Mouse (Mus musculus) kidney, adult 8-10 months (tissue): Measurements from ENCODE around the gene Klk6.

Experiments used
- DNase-seq, 2 experiments: peaks; one replicate each; pipeline ENCODE4 v3.0.0; 2022

Gene Klk6

DNA sequence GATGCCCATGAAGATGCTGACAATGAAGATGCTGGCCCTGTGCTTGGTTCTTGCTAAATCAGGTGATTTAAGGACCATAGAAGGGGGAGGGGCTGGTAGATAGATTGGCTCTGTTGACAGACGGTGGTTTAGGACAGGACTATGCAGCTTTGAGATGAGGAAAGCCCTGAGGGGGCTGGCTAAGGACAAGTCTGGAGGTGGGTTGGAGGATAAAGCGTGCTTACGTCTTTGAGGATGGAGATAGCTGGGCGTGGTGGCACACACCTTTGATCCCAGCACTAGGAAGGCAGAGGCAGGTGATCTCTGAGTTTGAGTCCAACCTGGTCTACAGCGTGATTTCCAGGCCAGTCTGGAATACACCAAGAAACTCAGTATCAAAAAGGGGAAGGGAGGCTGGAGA lies 1.8 kb downstream of the Klk6 start:
- DNase-seq, result no peak

DNA sequence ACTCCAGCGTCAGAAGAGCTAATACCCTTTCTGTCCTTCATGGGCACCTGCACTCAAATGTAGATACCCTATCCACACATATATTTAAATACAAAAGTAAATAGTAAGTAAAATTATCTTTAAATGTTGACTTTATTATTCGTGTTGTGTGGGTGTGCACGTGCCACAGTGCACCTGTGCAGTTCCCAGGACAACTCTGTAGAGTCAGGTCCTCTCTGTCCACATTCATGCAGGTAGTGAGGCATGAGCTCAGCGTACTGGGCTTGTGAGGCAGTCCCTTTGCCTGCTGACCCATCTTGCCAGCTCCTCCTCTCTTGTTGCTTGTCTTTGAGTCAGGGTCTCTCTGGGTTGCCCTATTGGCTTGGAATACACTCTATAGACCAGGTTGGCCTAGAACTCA lies 3.4 kb downstream of the Klk6 start:
- DNase-seq, result no peak

DNA sequence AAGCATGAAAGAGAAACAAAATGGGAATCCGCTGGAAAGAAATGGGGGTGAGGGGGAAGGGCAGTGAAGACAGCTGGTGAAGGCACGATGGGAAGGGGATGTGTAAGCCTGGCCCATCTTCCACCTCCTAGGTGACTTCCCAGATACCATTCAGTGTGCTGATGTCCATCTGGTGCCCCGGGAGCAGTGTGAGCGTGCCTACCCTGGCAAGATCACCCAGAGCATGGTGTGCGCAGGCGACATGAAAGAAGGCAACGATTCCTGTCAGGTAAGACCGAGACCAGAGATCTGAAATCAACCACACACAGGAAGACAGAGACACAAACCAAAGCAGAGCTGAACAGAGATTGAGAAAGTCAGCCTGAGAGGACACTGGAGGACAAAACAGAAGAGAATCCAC lies 4.7 kb downstream of the Klk6 start:
- no peak for DNase-seq

DNA sequence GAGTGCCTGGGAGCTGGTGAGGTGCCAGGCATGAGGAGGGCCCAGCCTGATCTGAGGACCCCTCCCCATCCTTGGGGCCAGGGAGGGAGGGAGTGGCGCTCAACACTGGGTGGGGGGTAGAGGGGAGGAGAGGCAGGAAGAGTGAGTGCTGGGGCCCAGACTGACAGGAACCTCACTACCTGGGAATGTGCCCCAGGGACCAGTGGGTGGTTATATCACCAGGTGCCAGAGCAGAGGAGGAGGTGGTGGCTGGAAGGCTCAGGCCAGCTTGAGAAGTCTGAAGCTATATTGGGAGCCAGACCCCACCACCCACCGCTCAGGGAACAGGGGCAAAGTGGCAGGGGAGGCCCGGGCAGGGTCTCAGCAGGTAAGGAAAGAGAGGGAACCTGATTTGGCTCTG lies 17.4 kb downstream of the Klk6 start, which contains the start of gene Klk5:
TSS of gene Klk5 (plus strand) at position 271 of the 400 bp plus-strand sequence.
- no peak for DNase-seq

DNA sequence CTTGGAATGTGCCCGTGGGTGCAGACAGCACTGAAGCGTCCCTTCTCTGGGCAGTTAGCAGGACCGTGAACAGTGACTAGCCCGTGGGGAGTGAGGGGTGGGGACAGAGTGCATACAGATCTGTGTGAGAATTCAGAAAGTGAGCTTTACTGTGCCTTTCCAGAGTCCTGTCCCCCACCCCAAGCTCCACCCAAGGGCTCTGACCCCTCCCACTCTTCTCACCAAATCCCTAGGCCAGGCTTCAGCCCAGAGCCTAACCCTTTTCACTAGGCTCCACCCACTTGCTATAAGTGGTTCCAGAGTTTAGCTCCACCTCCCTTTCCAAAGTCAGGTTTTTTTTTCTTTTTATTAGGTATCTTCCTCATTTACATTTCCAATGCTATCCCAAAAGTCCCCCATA lies 19.5 kb downstream of the Klk6 start:
- no peak for DNase-seq

DNA sequence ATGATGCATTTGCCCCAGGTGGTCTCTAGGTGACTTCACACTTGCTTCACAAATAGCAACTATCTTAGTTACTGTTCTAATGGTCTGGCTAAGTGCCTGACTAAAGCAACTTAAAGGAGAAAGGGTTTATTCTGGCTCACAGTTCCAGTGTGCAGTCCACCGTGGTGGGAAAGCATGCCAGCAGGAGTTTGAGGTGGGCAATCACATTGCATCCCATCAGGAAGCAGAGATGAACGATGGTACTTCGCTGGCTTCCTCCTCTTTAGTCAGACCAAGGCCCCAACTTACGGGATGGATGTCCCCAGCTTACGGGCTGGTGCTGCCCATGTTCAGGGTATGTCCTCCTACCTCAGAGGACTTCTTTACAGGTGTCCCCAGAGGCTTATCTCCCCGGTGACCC lies 27.3 kb downstream of the Klk6 start:
- no peak for DNase-seq

DNA sequence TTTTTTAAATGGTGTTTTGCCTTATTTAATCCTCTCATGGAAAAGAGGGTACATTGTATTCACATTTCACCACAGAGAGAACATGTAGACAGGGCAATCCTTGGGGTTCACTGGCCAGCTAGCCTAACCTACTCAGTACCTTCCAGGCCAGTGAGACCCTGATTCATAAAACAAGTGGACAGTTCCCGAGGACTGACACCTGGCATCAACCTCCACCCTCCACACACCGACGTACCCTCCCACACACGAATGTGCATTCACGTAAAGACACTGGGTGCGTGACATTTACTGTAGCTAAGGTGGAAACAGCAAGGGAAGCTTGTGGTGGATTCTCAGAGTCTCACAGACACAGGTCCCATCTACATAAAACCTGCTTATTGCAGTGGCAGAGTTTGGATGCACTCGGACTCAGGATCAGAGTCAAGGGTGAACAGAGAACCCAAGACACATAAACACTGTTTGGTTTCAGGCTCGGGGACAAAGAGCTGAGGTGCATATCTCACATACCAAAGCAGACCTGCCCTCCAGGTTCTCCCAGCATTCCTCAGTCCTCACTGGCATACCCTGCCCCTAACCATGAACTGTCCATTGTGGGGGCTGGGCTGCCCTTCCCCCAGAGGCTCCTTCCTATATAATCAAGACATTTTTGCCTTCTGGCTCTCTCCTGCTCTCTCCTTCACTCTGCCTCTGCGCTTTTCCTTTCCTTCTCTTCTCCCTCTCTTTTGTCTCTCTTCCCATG lies 30.5 kb downstream of the Klk6 start:
- DNase-seq, result no peak

DNA sequence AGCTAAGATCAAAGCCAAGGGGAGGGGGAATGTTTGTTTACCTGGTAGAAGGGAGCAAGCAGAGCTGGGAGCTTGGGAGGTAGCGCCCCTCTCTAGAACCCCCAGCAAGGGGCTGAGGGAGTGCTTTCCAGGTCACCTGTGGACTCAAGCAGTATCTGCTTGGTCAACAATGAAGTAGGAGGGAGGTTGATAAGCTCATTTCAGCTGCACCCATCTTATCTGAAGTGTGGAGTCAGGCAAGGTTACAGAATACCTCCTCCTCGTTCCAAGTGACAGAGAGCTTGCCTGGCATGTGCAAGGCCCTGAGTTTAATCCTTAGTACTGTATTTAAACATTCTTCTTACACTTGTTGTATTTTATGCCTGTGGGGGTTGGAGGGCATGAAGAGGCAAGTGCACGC lies 31.4 kb downstream of the Klk6 start:
- no peak for DNase-seq

DNA sequence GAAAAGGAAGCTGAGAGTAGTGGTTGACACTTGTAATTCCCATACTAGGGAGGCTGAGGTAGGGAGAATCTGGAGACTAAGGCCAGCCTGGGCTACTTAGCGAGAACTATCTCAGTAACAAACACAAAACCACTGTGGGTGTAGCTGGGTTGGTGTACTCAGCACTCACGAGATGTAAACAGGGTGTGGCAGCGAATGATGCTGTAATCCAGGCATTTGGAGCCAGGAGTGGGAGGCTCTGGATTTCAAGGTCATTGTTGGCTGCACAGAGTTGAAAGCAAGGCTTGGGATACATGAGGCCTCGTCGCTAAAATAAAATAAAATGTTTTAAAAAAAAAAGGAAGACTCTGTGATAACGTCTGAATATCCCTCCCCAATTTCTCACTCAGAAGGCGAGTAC lies 32.0 kb downstream of the Klk6 start:
- no peak for DNase-seq

DNA sequence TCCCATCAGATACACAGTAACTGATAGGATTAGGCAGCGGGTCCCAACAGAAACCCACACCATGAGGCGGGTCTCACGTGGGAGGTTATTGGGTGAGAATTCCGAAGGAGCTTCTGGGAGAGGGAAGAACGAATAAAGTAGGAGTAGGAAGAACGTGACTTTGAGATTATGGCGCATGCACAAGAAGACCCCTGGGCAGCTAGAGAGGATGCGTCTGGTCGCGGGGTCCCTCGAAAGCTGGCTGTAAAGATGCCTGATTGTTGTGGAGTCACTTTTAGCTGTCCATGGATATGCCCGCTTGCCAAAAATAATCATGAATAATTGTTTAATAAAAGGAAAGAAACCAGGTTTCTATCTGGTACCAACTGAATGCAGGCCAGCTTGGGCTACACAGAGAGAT lies 33.2 kb downstream of the Klk6 start:
- no peak for DNase-seq

DNA sequence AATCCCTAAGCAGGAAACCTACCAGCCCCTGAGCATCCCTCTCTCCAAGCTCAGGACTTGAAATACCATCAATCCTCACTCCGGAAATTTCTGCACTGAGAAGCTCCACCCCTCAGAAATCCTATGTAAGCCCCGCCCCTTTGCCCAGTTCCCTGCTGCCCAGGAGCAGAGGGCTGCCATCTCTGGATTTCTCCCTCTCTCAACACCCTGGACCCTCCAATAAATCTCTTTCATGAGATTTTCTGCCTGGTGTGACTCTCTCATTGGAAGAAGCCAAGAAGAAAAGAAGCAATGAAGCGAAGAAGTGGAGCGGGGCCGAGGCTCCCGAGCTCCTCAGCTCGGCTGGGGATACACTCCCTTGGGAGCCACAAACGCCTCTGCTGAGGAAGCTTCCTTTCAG lies 36.1 kb downstream of the Klk6 start:
- DNase-seq, result no peak

DNA sequence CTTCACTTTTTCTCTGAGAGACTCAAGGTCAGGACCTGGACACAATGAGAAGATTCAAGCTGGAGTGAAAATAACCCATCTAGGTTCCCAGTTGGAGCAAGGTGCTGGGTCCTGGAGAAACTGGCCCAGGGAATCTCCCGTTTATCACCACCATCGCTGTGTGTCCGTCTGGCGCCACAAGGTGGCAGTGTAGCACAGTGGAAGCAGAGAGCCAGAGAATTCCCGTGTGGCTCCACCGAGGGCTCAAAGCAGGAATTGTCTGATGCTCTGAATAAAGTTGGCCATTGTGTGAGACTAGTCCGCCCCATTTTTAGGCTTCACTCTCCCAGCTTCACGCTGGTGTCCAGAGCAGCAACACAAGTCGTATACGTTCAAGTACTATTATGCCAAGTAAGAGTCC lies 48.9 kb downstream of the Klk6 start:
- DNase-seq, result peak; percentile 37 to 83

DNA sequence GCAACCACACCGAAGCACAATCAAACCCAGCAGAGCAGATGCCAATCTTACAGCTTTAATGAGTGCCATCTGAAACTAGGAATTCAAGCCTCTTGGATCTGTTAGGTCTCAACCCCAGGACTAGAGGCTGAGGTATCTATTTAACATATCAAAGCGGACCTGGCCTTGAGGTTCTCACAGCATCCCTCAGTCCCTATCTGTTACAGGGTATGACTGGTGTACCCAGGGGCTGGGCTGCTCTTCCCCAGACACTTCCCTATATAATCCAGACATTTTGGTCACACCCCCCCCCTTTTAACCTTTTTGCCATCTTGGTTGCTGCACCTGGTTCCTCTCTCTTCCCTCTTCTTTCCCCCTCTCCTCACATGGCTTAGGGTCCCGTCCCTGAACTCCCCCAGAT lies 49.4 kb downstream of the Klk6 start:
- no peak for DNase-seq

DNA sequence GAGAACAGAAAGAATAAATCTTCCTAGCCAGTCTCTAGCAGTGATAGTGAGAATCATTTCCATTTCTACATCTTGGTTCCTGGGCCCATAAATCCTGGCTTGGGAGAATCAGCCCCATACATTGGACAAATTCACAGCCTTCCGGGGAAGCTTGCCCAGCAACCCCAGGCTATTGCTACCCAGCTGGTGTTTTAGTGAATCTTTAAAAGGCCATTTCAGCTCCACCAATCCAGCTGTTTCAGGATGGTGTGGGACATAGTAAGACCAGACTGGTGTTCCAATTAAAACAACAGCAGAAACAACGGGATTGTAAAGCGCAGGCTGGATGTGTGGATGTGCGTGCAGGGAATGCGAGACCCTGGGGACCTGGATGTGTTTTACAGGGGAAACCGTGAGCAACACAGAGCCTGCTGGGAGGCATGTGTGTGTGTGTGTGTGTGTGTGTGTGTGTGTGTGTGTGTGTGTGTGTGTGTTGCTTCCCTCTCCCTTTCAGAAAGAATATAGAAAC lies 50.6 kb downstream of the Klk6 start:
- no peak for DNase-seq

DNA sequence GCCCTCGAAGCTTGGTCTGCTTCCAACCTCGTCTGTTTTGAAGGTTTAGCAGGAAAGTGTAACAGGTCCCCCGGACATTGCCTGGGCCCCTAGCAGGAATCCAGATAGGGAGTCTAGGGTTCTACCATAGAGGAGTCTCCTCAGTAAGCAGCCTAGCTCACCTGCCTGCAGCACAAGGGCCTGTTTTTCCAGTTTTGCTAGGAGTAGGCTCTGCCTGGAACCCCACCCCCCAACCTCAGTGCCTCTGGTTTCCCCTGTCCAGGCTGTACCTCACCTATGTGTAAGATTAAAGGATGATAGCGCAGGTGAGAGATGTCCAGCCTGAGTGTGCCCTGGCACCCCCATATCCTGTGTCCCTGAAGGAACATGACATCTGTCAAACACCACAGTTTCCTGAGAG lies 52.1 kb downstream of the Klk6 start:
- DNase-seq, result no peak

DNA sequence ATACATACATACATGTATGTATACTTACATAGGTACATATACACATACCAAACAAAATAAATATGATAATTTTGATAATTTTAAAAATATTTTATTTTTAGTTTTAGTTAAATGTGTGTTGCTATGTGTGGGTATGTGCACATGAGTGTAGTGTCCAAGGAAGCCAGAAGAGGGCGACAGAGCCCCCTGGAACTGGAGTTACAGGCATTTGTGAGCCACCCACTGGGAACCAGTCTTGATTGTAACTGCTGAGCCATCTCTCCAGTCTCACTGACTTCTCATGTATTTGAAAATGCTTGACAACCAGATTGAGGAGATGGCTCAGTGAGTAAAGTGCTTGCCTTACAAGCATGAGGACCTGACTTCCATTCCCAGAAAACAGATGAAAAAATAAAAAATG lies 54.0 kb downstream of the Klk6 start:
- no peak for DNase-seq

DNA sequence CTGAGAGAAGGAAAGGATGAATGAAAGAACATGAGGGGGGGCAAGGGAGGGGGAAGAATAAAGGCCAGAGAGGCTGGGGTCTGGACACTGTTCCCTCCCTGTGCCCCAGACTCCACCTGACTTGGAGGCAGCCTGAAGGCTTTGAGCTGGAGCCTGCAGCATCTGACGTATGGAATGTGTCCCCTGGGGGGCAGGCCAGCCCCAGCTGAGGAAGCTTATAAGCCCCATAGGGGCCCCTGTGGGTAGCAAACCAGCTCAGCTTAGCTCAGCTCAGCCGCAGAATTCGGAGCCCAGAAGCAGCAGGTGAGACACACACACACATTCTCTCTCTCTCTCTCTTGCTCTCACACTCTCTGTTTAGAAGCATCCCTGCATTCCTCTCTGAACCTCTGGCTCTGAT lies 56.6 kb downstream of the Klk6 start, which contains the start of gene Klk4:
TSS of gene Klk4 (plus strand) at position 249 of the 400 bp plus-strand sequence.
- no peak for DNase-seq
